Mouse (Mus musculus) large intestine, adult 2 months (tissue): Measurements from ENCODE around the gene Cib2. TPM values are rescaled to one million over a fixed set of nuclear protein-coding genes. Genes with fewer than 3 reads are reported as not detected.
"Not testable (repeated sequence)": the region's sequence is repeated elsewhere in the genome, so short reads cannot be mapped to it uniquely, and the experiment has no call there.

ENCODE experiments used
- DNase-seq: peaks from one replicate; pipeline ENCODE4 v3.0.0-alpha.2; 2012; ENCODE audit warnings: low read depth, low spot score
- WGBS: fragments of 180-500 bp; shearing (Covaris S2); methylation state at CpG from one replicate; pipeline ENCODE4 v1.1.7; 2018; 5-methylcytosine and 5-hydroxymethylcytosine counted together
- polyA plus RNA-seq: library from polyadenylated mRNA; depleted of rRNA; stranded (reverse); fragments of >200 nt; gene quantifications from 2 replicates; pipeline ENCODE4 v1.2.3, GENCODE M21; 2012; rRNA removed

Gene Cib2
- 4.5 and 4.7 TPM in 2 replicates for polyA plus RNA-seq

- 2% methylated on average over 51 of the region's 54 CpGs for WGBS
- DNase-seq, result no peak
Measured at GRCm38 (mm10) chr9:54559771-54560471, at the start of gene Cib2. Gene Cib2 (minus strand): TSS chr9:54560218.

GRCm38 (mm10) chr9:54604886-54605285 is 44.9 kb upstream of the Cib2 start:
- DNase-seq, result no peak

DNA sequence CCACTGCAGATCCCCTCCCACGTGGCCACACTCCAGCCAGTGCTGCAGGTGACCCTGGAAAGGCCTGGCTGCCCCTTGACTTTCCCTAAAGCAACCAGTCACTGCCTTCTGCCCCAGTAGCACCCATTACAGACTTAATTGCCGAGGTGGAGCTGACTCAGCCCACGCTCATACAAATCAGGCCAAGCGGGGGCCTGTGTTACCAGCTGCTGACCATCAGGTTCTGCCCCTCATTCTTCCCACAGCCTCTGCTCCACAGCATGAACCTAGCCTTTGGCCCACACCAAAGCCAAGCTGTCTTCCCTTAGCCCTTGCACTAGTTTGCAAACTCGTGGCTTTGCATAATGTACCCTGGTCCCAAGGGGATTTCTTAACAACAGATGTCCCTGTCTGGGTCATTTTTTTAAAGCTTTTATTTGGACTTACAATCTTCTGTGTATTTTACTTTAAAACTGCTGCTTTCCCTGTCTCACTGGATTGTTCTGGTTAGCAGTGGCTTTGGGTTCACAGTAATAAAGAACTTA is 44.2 kb upstream of the Cib2 start:
- 75% methylated on average over 5 of the region's 5 CpGs for WGBS
- DNase-seq, result no peak

More at GRCm38 (mm10) chr9:54604886-54605285, 44.9 kb upstream of the Cib2 start:
- 56% methylated on average over 4 of the region's 4 CpGs for WGBS

DNA sequence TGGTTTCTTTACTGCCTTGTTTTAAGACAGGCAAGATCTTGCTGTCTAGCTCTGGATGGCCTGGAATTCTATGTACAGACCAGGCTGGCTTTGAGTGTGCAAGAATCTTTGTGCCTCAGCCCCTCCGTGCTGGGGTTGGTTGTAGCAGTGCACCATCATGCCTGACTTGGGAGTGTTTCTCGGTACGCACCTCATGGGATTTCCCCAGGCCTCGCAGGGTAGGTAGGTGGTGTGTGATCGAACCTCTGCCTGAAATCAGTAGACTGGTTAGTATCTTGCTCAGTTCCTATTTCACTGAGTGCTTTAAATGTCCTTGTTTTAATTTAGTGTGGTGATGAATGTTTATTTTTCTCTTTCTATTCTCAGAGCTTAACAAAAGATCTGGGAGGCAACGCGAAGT is 42.9 kb upstream of the Cib2 start:
- WGBS, result 86% methylated on average over 7 of the region's 7 CpGs
- no peak for DNase-seq

- WGBS, result 74% methylated on average over 2 of the region's 2 CpGs
- DNase-seq, result no peak
Measured at GRCm38 (mm10) chr9:54602386-54602785, 42.4 kb upstream of the Cib2 start.

DNA sequence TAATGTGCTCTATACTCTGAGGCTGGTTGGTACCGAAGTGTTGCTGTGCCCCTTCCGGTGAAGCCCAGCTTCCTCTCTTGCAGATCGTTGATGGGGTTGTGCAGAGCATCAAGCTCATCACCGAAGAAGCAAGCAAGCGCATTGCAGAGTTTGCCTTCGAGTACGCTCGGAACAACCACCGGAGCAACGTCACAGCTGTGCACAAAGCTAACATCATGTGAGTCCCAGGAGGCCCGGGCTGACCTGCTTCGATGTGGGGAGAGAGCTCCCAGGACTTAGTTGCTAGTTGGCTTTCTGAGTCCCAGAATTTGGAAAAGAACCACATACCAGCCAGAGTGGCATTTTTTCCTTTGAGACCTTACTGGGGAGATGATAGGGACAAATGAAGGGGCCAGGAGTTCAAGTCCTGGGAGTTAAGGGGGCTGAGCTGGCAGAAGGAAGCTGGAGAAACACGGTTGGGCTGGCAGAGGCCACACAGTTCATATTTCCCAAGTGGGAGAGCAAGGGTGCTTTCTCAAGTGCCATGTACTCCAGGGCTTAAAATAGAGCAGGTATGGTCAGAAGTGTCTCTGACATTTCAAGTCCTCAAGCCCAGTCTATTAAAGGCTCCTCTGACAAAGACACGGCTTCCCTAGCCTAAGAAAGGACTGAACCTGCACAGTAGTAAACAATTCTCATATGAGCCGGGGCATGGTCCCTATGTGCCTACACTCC is 36.9 kb upstream of the Cib2 start:
- no peak for DNase-seq
- 91% methylated on average over 15 of the region's 15 CpGs for WGBS

DNA sequence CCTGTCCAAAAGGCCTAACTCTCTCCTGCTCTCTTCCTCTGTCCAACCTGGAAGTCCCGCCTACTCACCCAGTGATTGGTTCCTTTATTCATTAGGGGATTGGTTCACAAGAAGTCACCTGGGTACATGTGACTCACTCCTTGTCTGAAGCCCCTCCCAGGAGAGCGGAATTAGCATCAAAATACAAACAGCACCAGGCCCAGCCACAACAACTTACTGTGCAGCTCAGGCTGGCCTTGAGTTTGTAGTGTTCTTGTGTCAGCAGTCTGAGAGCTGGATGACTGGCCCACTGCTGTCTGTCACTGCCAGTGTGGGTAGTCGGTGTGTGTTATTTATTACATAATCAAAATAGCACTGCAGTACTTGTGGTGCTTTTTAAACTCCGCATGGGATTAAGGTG is 33.6 kb upstream of the Cib2 start:
- WGBS, result 84% methylated on average over 4 of the region's 4 CpGs
- DNase-seq, result not testable (repeated sequence)

GRCm38 (mm10) chr9:54587863-54588262 is 27.8 kb upstream of the Cib2 start:
- DNase-seq, result no peak
- 26% methylated on average over 4 of the region's 4 CpGs for WGBS

DNA sequence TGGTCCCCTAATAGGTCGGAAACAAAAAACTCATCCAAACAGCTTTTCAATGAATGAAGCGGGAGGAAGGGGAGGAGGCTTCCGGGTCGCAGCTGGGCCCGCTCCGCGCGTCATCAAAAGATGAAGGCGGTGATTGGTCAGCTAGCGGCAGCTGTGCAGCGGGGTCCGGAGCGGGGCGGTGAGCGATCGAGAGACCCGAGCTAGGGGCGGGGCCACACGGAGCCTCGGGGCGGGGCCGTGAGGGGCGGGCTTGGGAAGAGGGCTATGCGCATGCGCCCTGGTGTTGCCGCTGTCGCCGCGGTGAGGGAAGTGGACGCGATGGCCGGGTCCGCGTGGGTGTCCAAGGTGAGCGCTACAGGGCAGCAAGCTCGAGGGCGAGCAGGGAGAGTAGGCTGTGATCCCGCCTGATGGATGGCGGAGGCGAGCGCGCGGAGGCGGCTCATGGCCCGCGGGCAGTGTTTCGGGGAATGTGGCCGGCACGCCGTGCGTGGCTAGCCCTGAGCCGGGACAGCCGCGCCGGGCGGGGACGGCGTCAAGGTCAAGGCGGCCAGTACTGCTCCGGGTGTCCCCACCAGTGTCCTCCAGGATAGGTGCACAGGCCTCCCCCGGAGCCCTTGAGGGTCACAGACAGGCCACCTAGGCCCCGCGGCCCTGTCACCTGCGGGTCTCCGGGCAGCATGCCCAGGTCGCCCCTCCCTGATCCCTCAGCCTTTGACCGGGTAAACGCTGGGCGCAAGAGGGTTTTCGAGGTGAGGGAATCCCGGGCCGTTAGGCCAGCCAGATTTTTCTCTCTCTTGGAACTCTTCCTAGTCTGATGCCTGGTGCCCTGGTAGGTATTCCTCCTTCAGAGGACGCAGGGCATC is 26.4 kb upstream of the Cib2 start, which contains the start of gene Idh3a:
Gene Idh3a, plus strand, starts transcription at position 136 of the 863 bp plus-strand sequence.
- peak; percentile 66 for DNase-seq
- under 1% methylated on average over 73 of the region's 73 CpGs for WGBS

DNA sequence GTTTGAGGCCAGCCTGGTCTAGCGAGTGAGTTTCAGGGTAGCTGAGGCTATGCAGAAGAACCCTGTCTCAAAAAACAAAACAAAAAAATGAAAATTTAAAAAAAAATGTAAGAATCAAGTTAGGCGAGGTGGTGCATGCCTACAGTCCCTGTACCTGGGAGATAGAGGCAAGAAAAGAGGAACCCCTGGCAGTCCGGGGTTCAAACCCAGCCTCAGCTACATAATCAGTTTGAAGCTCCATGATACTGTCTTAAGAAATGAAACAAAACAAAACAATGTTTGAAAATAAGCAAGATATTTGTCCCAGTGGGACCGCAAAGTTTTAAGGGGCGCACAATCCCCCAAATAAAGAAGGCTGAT is 25.8 kb upstream of the Cib2 start:
- no peak for DNase-seq
- 35% methylated on average over 5 of the region's 5 CpGs for WGBS

GRCm38 (mm10) chr9:54584127-54584526 is 24.1 kb upstream of the Cib2 start:
- WGBS, result 81% methylated on average over 2 of the region's 2 CpGs

DNA sequence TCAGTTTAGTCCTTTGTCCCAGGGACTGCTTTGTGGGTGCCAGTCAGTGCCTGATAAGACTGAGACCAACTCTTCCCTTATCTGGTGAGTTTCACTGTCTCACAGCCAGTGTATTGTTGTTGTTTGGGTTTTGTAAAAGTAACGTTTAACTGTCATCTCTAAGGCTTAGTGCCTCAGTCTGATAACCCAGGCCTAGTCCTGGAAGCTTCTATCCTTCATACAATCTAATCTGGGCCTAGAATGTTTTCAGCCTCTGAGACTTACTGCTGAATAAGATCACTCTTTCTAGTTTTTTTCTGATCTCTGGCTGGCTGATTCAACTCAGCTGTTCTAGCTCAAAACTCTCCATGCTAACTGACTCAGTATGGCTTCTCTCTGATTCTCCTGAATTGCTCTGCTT is 23.7 kb upstream of the Cib2 start:
- WGBS, result 57% methylated on average over 1 of the region's 1 CpGs
- DNase-seq, result no peak

More at GRCm38 (mm10) chr9:54584127-54584526, 24.1 kb upstream of the Cib2 start:
- DNase-seq, result not testable (repeated sequence)

GRCm38 (mm10) chr9:54571130-54571839 is 11.3 kb upstream of the Cib2 start:
- 15% methylated on average over 9 of the region's 9 CpGs for WGBS
- no peak for DNase-seq

- DNase-seq, result no peak
- 39% methylated on average over 2 of the region's 2 CpGs for WGBS
Measured at GRCm38 (mm10) chr9:54568732-54569131, 8.7 kb upstream of the Cib2 start.

DNA sequence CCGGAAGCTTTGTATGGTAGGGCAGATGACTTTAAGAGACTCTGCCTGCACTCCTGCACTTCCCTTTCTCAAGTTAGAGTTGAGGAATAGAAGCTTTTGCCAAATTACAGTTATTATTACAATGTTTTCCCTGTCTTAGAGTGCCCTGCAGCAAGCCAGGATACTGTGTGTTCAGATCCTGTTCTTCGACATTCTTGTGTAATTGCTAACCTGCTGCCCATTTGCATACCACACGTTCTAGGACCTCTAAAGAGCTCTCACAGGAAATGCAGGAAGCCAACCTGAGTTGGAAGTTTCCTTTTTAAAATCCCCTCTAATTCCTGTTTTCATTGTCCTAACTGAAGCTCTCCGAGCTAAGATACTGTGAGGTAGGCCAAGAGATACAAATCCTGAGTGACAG is 6.9 kb upstream of the Cib2 start:
- WGBS, result 30% methylated on average over 4 of the region's 4 CpGs

GRCm38 (mm10) chr9:54560831-54561601 is 998 bp upstream of the Cib2 start:
- WGBS, result 84% methylated on average over 8 of the region's 8 CpGs

More for the DNA sequence above, 6.9 kb upstream of the Cib2 start:
- DNase-seq, result no peak

GRCm38 (mm10) chr9:54558731-54559130 is 1.3 kb downstream of the Cib2 start:
- DNase-seq, result no peak
- 92% methylated on average over 8 of the region's 8 CpGs for WGBS

More at GRCm38 (mm10) chr9:54560831-54561601, 998 bp upstream of the Cib2 start:
- no peak for DNase-seq

GRCm38 (mm10) chr9:54555044-54555443 is 5.0 kb downstream of the Cib2 start:
- WGBS, result 78% methylated on average over 2 of the region's 2 CpGs
- DNase-seq, result no peak
